Mouse (Mus musculus) hindbrain, postnatal 0 days (tissue): ENCODE measurements at regions not wholly inside any gene's neighbourhood (a gene's known extent, or its start where the extent isn't known, plus 50 kb on each side); places are given as distances from the start of the nearest gene placed in this dataset.

Experiments used
- ATAC-seq: fragments of 200-750 bp; cut with Nextera tagmentation; 2 replicates; pipeline ENCODE4 v1.8.0; 2017; ENCODE audit warnings: mild to moderate bottlenecking, moderate TSS enrichment, moderate library complexity
- DNase-seq: peaks from one replicate; pipeline ENCODE4 v3.0.0-alpha.2; 2015; ENCODE audit warnings: low spot score
- H3K27ac ChIP-seq: fragments of 300-500 bp; sonication (generic); 2 replicates; pipeline ENCODE4 v1.5.1; 2014; ENCODE audit warnings: mild to moderate bottlenecking
- H3K27me3 ChIP-seq: fragments of 300-500 bp; sonication (generic); 2 replicates; pipeline ENCODE4 v1.6.1; 2014; ENCODE audit warnings: low read length, mixed read lengths; ENCODE audit not compliant: insufficient read depth
- H3K36me3 ChIP-seq: fragments of 300-500 bp; sonication (generic); 2 replicates; pipeline ENCODE4 v1.6.1; 2014; ENCODE audit warnings: low read length, mixed read lengths; ENCODE audit not compliant: insufficient read depth
- H3K4me1 ChIP-seq: fragments of 300-500 bp; sonication (generic); 2 replicates; pipeline ENCODE4 v1.6.1; 2014; ENCODE audit warnings: antibody characterized with exemption, low read length, mixed read lengths; ENCODE audit not compliant: insufficient read depth
- H3K4me2 ChIP-seq: fragments of 300-500 bp; sonication (generic); 2 replicates; pipeline ENCODE4 v1.6.1; 2014; ENCODE audit warnings: low read depth, mild to moderate bottlenecking, low read length, moderate library complexity, mixed read lengths
- H3K4me3 ChIP-seq: fragments of 300-500 bp; sonication (generic); 2 replicates; pipeline ENCODE4 v1.5.1; 2014; ENCODE audit warnings: low read length
- H3K9ac ChIP-seq: fragments of 300-500 bp; sonication (generic); replicated peaks from 2 replicates; pipeline ENCODE4 v1.6.1; 2014; ENCODE audit warnings: mild to moderate bottlenecking, low read length, moderate library complexity, mixed read lengths
- H3K9me3 ChIP-seq: fragments of 300-500 bp; sonication (generic); 2 replicates; pipeline ENCODE4 v1.6.1; 2016; ENCODE audit warnings: low read length, mixed read lengths
- CTCF ChIP-seq: IDR thresholded peaks from 2 replicates; pipeline ENCODE4 v1.5.1; 2016; ENCODE audit warnings: antibody characterized with exemption, control low read depth, low read depth
- WGBS: fragments of 180-500 bp; shearing (Covaris S2); extraction: QIAGEN DNeasy Blood & Tissue Kit; methylation state at CpG from one replicate; pipeline ENCODE4 v1.1.7; 2014; 5-methylcytosine and 5-hydroxymethylcytosine counted together

DNA sequence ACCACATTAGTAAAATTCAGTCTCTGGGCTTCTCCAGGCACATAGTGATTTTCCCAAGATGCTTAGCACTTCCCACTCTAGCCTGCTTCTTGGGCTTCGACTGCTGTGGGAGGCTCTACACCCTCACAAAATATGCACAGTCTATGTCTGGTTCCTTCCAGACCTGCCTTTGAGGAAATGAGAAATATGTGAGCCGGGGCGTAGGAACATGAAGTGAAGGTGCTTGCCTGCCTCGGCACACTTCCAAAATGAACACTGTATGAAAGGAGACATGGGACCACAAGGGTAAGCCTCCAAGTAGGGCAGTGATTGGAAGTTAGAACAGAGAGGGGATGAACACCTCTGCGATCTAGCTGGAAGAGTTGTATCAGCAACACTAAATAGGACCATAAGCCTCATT lies 54.5 kb downstream of the Gm10260 start:
- H3K27ac ChIP-seq = no peak overlapping the region
- no peak overlapping the region for H3K9ac ChIP-seq
- no peaks in the 10 kb centered on the region for H3K36me3 ChIP-seq
- 94% methylated on average over 5 of the region's 5 CpGs for WGBS
- H3K4me2 ChIP-seq = no peak overlapping the region
- no peak for TF ChIP-seq CTCF
- no peaks in the 10 kb centered on the region for H3K27me3 ChIP-seq
- H3K4me1 ChIP-seq = no peaks in the 10 kb centered on the region
- no peak for ATAC-seq
- DNase-seq = no peak
- no peak overlapping the region for H3K4me3 ChIP-seq
- no peaks in the 10 kb centered on the region for H3K9me3 ChIP-seq

DNA sequence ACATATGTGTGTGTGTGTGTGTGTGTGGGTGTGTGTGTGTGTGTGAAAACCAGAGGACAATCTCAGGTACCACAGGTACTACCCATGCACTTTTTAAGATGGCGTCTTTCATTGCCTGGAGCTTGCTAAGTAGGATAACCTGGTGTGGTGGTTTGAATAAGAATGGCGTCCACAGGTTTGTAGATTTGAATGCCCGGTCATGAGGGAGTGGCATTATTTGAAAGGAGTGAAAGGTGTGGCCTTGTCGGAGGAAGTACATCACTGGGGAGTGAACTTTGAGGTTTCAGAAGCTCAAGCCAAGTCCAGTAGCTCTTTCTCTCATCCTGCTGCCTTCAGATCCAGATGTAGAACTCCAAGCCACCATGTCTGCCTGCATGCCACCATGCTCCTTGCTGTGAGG lies 55.9 kb downstream of the Gm10260 start:
- H3K4me3 ChIP-seq = no peak overlapping the region
- DNase-seq (no peak), ATAC-seq (no peak)
- no peak overlapping the region for H3K4me2 ChIP-seq
- no peak for TF ChIP-seq CTCF
- H3K27me3 ChIP-seq = no peaks in the 10 kb centered on the region
- WGBS = 91% methylated on average over 4 of the region's 4 CpGs
- no peak overlapping the region for H3K9ac ChIP-seq
- H3K9me3 ChIP-seq = no peaks in the 10 kb centered on the region
- H3K4me1 ChIP-seq = no peaks in the 10 kb centered on the region
- H3K36me3 ChIP-seq = no peaks in the 10 kb centered on the region
- no peak overlapping the region for H3K27ac ChIP-seq

DNA sequence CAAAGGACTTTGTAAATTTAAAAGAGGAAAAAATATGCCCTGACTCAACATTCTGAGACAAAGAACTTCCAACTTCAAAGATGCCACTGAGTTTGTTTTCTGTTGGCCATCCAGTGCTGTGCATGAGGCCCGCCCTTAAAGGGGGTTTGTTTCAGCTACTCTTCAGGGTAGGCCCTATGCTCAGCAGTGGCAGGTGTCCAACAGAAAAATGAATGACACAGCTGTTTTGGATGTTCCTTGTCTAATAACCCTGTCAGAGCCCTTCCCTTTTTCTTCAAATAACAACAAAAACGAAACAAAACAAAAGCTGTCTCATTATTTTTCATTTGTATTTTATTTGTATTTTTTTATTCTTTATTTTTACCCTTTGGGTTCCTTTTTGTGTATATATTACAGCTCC lies 61.5 kb downstream of the Gm10260 start:
- H3K4me1 ChIP-seq = no peaks in the 10 kb centered on the region
- WGBS = 84% methylated on average over 2 of the region's 2 CpGs
- no peak for TF ChIP-seq CTCF

DNA sequence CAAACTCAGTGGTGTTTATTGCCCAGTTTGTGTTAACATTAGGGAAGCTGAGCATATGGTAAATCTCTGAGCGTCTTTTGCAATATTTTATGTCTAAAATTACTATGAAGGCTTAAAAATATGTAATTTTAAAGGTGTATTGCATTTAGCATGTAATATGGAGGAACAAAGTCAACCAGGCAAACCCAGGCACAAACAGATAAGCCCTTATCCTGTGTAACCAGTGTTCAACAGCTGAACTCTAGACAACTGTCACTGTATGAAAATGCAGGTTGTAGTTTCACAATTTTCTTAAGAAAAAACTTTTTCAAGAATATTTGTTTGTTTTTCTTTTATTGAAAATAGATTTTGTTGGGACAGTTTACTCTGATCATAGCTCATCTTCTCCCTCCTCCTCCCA lies 62.1 kb downstream of the Gm10260 start:
- 89% methylated on average over 1 of the region's 1 CpGs for WGBS
- no peaks in the 10 kb centered on the region for H3K27me3 ChIP-seq

More for the DNA sequence above, 61.5 kb downstream of the Gm10260 start:
- H3K27me3 ChIP-seq = no peaks in the 10 kb centered on the region
- no peak overlapping the region for H3K4me2 ChIP-seq
- no peak for DNase-seq
- H3K27ac ChIP-seq = no peak overlapping the region
- no peaks in the 10 kb centered on the region for H3K36me3 ChIP-seq
- no peak for ATAC-seq
- no peak overlapping the region for H3K4me3 ChIP-seq
- no peaks in the 10 kb centered on the region for H3K9me3 ChIP-seq
- H3K9ac ChIP-seq = no peak overlapping the region

DNA sequence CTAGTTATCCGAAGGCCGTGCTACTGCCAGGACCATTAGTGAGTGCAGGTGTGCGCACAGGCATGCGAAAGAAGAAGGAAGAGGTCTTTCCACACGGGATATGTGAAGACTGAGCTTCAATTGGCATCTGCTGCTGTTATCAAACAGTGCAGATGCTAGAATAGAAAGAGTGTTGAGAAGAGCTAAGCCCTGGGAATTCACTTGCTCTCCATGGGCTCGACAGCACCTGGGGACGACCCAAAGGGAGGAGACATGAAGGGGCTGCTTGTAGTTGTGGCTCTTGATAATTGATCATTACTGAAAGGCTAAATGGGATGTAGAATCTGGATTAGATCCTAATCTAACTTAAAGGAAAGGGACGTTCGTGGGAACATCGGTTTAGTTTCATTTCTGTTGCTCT lies 63.2 kb downstream of the Gm10260 start:
- Histone ChIP-seq H3K4me3 (no peak overlapping the region), H3K9ac (no peak overlapping the region), H3K4me2 (no peak overlapping the region), H3K36me3 (no peaks in the 10 kb centered on the region), H3K27ac (no peak overlapping the region), H3K27me3 (no peaks in the 10 kb centered on the region), H3K9me3 (no peaks in the 10 kb centered on the region), H3K4me1 (no peaks in the 10 kb centered on the region)
- WGBS = 83% methylated on average over 10 of the region's 10 CpGs
- TF ChIP-seq CTCF = no peak
- DNase-seq (no peak), ATAC-seq (no peak)

More for the DNA sequence above, 62.1 kb downstream of the Gm10260 start:
- no peak overlapping the region for H3K9ac ChIP-seq
- no peaks in the 10 kb centered on the region for H3K4me1 ChIP-seq
- no peak for TF ChIP-seq CTCF
- ATAC-seq (no peak), DNase-seq (no peak)
- H3K4me2 ChIP-seq = no peak overlapping the region
- no peak overlapping the region for H3K27ac ChIP-seq
- H3K4me3 ChIP-seq = no peak overlapping the region
- H3K9me3 ChIP-seq = no peaks in the 10 kb centered on the region
- H3K36me3 ChIP-seq = no peaks in the 10 kb centered on the region

DNA sequence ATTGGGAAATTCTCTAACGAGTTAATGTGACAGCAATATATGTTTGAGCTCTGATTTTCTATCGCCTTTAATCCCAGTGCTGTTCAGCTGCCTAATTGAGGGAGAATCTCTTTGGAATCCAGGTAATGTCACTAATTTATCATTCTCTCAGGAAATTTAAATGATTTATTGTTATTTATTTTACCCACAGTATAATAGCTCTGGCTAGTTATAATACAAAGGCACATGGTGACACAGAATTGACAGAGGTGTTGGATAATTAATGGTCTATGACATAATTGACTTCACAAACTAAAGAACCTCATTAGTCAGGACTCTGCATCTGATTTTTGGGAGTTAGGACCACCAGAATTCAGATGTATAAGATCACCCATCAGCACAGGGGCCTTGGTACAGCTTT lies 65.4 kb downstream of the Gm10260 start:
- 55% methylated on average over 2 of the region's 2 CpGs for WGBS
- no peaks in the 10 kb centered on the region for H3K9me3 ChIP-seq
- H3K4me2 ChIP-seq = no peak overlapping the region
- H3K9ac ChIP-seq = no peak overlapping the region
- H3K36me3 ChIP-seq = no peaks in the 10 kb centered on the region
- TF ChIP-seq CTCF = no peak
- ATAC-seq (no peak), DNase-seq (peak; percentile 17)
- H3K27ac ChIP-seq = no peak overlapping the region
- no peak overlapping the region for H3K4me3 ChIP-seq
- H3K4me1 ChIP-seq = no peaks in the 10 kb centered on the region
- H3K27me3 ChIP-seq = no peaks in the 10 kb centered on the region

DNA sequence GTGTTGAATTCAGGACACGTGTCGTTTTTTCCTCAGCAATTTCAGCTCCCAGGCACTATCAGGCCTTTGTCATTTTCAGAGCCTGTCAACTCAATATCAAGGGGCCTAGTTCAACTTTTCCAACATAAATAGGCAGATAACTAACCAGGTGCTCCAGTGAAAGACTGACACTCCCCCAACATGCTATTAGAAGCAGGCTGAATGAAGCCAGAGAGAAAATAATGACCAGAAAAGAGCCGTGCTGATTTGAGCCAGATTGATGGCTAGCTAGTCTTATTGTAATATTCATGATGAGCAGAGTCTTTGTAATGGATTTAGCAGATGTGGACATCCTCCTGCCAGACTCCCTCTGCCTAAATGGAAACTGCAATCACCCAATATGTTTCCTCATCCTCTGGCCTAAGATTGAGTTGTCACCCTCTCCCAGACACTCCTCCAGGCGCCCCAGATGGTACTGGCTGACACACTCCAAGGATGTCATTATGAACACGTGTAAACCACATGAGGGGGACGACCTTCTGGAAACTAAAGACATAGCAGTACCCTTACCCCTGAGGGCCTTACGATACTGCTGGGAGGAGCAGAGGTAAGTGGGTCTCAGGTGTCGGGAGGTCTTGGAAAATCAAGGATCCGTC lies 66.0 kb downstream of the Gm10260 start:
- Histone ChIP-seq H3K27me3 (no peaks in the 10 kb centered on the region), H3K4me3 (no peak overlapping the region), H3K36me3 (no peaks in the 10 kb centered on the region), H3K4me2 (no peak overlapping the region), H3K9ac (no peak overlapping the region), H3K4me1 (no peaks in the 10 kb centered on the region), H3K27ac (no peak overlapping the region), H3K9me3 (no peaks in the 10 kb centered on the region)
- DNase-seq = peak; percentile 12
- TF ChIP-seq CTCF = no peak
- ATAC-seq = no peak
- 47% methylated on average over 9 of the region's 9 CpGs for WGBS
